Mouse (Mus musculus) myocyte (in vitro differentiated cells): ENCODE results near the gene Gucy2g. TPM values are rescaled to one million over a fixed set of nuclear protein-coding genes. Genes with fewer than 3 reads are reported as not detected.

Source experiments
- H3K27me3 ChIP-seq: one replicate; pipeline ENCODE4 v1.6.1; 2011; ENCODE audit not compliant: control insufficient read depth, insufficient read depth, insufficient read length
- H3K36me3 ChIP-seq: one replicate; pipeline ENCODE4 v1.6.1; 2011; ENCODE audit not compliant: control insufficient read depth, insufficient read depth
- H3K4me2 ChIP-seq: one replicate; pipeline ENCODE4 v1.6.1; 2011; ENCODE audit warnings: low read depth, control low read depth
- H3K4me3 ChIP-seq: one replicate; pipeline ENCODE4 v1.5.1; 2011; ENCODE audit warnings: mild to moderate bottlenecking, control low read depth, moderate library complexity
- H3K79me2 ChIP-seq: one replicate; pipeline ENCODE4 v1.6.1; 2011; ENCODE audit not compliant: control insufficient read depth, insufficient read depth
- H3ac ChIP-seq: one replicate; pipeline ENCODE4 v1.6.1; 2011; ENCODE audit not compliant: control insufficient read depth, insufficient read length
- CEBPB ChIP-seq: IDR thresholded peaks from 2 replicates; pipeline ENCODE4 v1.6.1; 2011; ENCODE audit warnings: mild to moderate bottlenecking, moderate library complexity; ENCODE audit not compliant: poor library complexity, insufficient read depth, severe bottlenecking
- E2F4 ChIP-seq: IDR thresholded peaks from one replicate; pipeline ENCODE4 v1.6.1; 2011; ENCODE audit warnings: mild to moderate bottlenecking, control low read depth, moderate library complexity; ENCODE audit not compliant: insufficient read depth
- MAX ChIP-seq: IDR thresholded peaks from one replicate; pipeline ENCODE4 v1.6.1; 2011; ENCODE audit warnings: low read depth, mild to moderate bottlenecking, control low read depth
- MYOD1 ChIP-seq, 3 experiments: IDR thresholded peaks; one replicate each; pipeline ENCODE4 v1.6.1; 2011; ENCODE audit warnings: control low read depth in 2 of 3, low read depth in 2 of 3, mild to moderate bottlenecking in 2 of 3, moderate library complexity in 1 of 3; ENCODE audit not compliant: insufficient read length in 2 of 3, control insufficient read depth in 1 of 3
- MYOG ChIP-seq, 3 experiments: IDR thresholded peaks; one replicate each; pipeline ENCODE4 v1.6.1; 2011; ENCODE audit warnings: control low read depth in 2 of 3, low read depth in 2 of 3, mild to moderate bottlenecking in 2 of 3; ENCODE audit not compliant: insufficient read length in 2 of 3, control insufficient read depth in 1 of 3, insufficient read depth in 1 of 3
- POLR2A ChIP-seq: IDR thresholded peaks from one replicate; pipeline ENCODE4 v1.6.1; 2011; ENCODE audit warnings: low read depth, mild to moderate bottlenecking, control low read depth, moderate library complexity; ENCODE audit not compliant: insufficient read length
- POLR2AphosphoS2 ChIP-seq: IDR thresholded peaks from one replicate; pipeline ENCODE4 v1.6.1; 2011; ENCODE audit warnings: low read depth, control low read depth; ENCODE audit not compliant: insufficient read length
- REST ChIP-seq: IDR thresholded peaks from one replicate; pipeline ENCODE4 v1.6.1; 2011; ENCODE audit warnings: mild to moderate bottlenecking, control low read depth, moderate library complexity; ENCODE audit not compliant: insufficient read depth, insufficient read length
- SRF ChIP-seq: IDR thresholded peaks from one replicate; pipeline ENCODE4 v1.6.1; 2011; ENCODE audit warnings: low read depth; ENCODE audit not compliant: control insufficient read depth, insufficient read length
- TCF12 ChIP-seq: IDR thresholded peaks from one replicate; pipeline ENCODE4 v1.6.1; 2011; ENCODE audit warnings: mild to moderate bottlenecking, control low read depth; ENCODE audit not compliant: poor library complexity, insufficient read depth, severe bottlenecking
- TCF3 ChIP-seq: IDR thresholded peaks from one replicate; pipeline ENCODE4 v1.6.1; 2011; ENCODE audit warnings: low read depth, control low read depth; ENCODE audit not compliant: insufficient read length
- USF1 ChIP-seq: IDR thresholded peaks from one replicate; pipeline ENCODE4 v1.6.1; 2011; ENCODE audit warnings: low read depth, mild to moderate bottlenecking, control low read depth, moderate library complexity
- polyA plus RNA-seq: library from polyadenylated mRNA; unstranded; fragments of >200 nt; fragmentation: generic; extraction: Trizol; gene quantifications from one replicate; pipeline ENCODE4 v1.2.1, GENCODE M21; 2012; ENCODE audit warnings: missing spikeins

Gucy2g gene
- polyA plus RNA-seq, 1 experiment: 0.05 TPM

DNA sequence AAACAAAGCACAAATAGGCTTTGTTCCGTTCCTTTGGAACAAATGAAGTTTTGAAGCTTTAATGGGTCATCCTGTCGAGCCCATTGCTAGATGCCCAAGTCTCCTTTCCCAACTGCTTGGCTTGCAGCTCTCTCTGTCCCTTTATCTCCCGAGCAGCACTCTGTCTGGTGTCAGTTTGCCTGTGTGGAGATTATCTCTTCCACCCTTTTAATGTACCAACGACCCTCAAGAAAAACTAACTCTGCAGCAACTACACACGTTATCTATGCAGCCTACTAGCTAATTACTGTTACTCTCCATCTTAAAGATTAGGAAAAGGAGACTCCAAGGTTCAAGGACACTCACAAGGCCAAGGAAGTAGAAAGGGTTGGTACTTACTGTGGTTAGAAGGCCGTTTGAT, 32.3 kb upstream of the Gucy2g start:
- H3K4me3 ChIP-seq: no peak overlapping the region
- no peaks in the 10 kb centered on the region for H3K27me3 ChIP-seq
- no peaks in the 10 kb centered on the region for H3K79me2 ChIP-seq
- H3K36me3 ChIP-seq: no peaks in the 10 kb centered on the region
- TF ChIP-seq SRF (no peak), REST (no peak), CEBPB (no peak), MAX (no peak), POLR2AphosphoS2 (no peak), USF1 (no peak), MYOD1 (IDR thresholded peaks at IDR 0.05; ENCODE audit: control insufficient read depth in 1 of 3, insufficient read length in 2 of 3, low read depth in 2 of 3) (no peak), E2F4 (no peak), TCF3 (no peak), TCF12 (no peak), POLR2A (no peak), MYOG (IDR thresholded peaks at IDR 0.05; ENCODE audit: control insufficient read depth in 1 of 3, insufficient read depth in 1 of 3, insufficient read length in 2 of 3, low read depth in 2 of 3) (no peak)
- H3K4me2 ChIP-seq: no peak overlapping the region
- no peak overlapping the region for H3ac ChIP-seq

DNA sequence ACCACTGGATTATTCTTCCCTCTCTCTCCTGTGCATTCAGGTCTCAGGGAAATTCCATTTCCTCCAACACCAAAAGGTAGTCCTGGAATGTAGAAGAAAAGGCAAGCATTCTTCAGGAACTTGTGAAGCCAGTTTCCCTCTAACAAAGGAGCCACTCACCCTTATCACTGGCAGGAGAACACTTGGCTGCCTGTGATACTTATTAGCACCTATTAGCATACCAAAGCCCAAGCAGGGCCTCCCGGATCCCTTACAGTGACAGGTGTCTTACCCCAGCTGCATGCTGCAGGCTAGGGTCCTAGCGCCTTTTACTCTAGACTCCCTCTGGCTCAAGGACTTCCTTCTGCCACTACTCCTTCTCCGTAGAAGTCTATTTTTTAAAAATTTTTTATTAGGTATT, 30.4 kb upstream of the Gucy2g start:
- Histone ChIP-seq H3K4me2 (no peak overlapping the region), H3K27me3 (no peaks in the 10 kb centered on the region), H3K36me3 (no peaks in the 10 kb centered on the region), H3K79me2 (no peaks in the 10 kb centered on the region), H3K4me3 (no peak overlapping the region), H3ac (no peak overlapping the region)
- no peak for TF ChIP-seq CEBPB

DNA sequence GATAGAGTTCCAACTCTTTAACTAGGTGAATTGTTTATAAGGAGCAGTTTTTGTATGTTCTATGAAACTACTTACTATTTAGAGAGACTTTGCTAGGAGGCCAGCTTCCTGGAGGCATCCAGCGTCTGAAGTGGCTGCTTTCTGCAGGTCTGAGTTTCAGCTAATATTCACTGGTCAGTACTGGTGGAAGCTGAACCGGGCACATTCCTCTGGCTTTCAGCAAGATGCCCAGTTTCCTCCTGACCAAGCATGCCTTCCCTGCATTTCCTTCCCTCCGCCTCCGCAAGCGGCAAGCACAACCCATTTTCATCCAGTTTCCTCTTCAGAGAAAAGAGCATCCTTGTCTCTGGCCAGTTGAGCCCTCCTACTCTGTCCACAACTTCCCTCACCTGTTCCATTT, 28.0 kb upstream of the Gucy2g start:
- Histone ChIP-seq H3K4me3 (no peak overlapping the region), H3K4me2 (no peak overlapping the region), H3K79me2 (no peaks in the 10 kb centered on the region), H3K36me3 (no peaks in the 10 kb centered on the region), H3ac (no peak overlapping the region), H3K27me3 (no peaks in the 10 kb centered on the region)
- no peak for TF ChIP-seq REST
- TF ChIP-seq MYOG (IDR thresholded peaks at IDR 0.05; ENCODE audit: control insufficient read depth in 1 of 3, insufficient read depth in 1 of 3, insufficient read length in 2 of 3, low read depth in 2 of 3): no peak
- TF ChIP-seq TCF3: no peak
- TF ChIP-seq POLR2A: no peak
- TF ChIP-seq CEBPB: no peak
- no peak for TF ChIP-seq USF1
- TF ChIP-seq MYOD1 (IDR thresholded peaks at IDR 0.05; ENCODE audit: control insufficient read depth in 1 of 3, insufficient read length in 2 of 3, low read depth in 2 of 3): no peak
- TF ChIP-seq POLR2AphosphoS2: no peak
- no peak for TF ChIP-seq TCF12
- no peak for TF ChIP-seq E2F4
- TF ChIP-seq MAX: no peak
- TF ChIP-seq SRF: no peak

DNA sequence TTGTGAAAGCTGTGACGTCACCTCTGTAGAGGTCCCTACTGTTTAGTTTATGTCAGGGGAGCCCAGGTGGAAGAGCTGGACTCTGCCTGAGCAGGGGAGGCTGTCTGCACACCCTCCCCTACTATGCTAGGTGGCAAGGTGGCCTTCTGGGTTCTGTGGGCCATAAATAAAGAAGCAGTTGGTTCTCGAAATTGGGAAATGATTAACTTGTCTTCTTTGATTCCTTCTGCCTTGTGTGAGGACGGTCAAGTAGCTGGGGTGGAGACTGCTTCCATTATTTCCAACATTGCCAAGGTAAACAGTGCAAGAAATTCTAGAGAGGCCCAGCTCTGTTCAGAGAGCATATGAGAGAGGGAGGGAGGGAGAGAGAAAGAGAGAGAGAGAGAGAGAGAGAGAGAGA, 27.1 kb upstream of the Gucy2g start:
- H3K79me2 ChIP-seq: no peaks in the 10 kb centered on the region
- no peak overlapping the region for H3ac ChIP-seq
- no peaks in the 10 kb centered on the region for H3K36me3 ChIP-seq
- TF ChIP-seq MYOD1 (IDR thresholded peaks at IDR 0.05; ENCODE audit: control insufficient read depth in 1 of 3, insufficient read length in 2 of 3, low read depth in 2 of 3): no peak
- TF ChIP-seq POLR2AphosphoS2: no peak
- no peak for TF ChIP-seq TCF3
- TF ChIP-seq CEBPB: no peak
- TF ChIP-seq E2F4: no peak
- TF ChIP-seq SRF: no peak
- no peak for TF ChIP-seq TCF12
- no peak for TF ChIP-seq REST
- no peak for TF ChIP-seq USF1
- no peak for TF ChIP-seq MAX
- TF ChIP-seq MYOG (IDR thresholded peaks at IDR 0.05; ENCODE audit: control insufficient read depth in 1 of 3, insufficient read depth in 1 of 3, insufficient read length in 2 of 3, low read depth in 2 of 3): no peak
- TF ChIP-seq POLR2A: no peak
- H3K4me2 ChIP-seq: no peak overlapping the region
- H3K27me3 ChIP-seq: no peaks in the 10 kb centered on the region
- no peak overlapping the region for H3K4me3 ChIP-seq

DNA sequence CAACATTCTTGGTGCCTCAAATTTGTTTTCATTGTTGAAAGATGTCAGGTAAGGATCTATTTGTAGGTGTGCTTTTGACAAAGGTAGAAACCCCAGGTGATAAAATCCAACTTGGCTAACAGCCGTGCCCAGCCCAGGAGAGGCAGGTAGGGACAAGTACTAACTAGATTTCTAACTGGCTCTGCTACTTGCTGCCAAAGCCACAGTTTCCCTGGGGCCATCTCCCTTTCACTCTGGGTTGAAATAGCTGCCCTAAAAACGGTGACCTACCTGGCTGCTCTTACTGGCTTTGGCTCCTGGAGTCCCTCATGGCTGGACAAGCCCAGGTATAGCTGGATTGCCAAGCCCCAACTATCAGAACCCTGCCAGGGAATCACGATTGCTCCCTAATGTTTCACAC, 25.8 kb upstream of the Gucy2g start:
- Histone ChIP-seq H3K79me2 (no peaks in the 10 kb centered on the region), H3K27me3 (no peaks in the 10 kb centered on the region), H3K4me3 (no peak overlapping the region), H3K36me3 (no peaks in the 10 kb centered on the region), H3K4me2 (no peak overlapping the region), H3ac (no peak overlapping the region)
- no peak for TF ChIP-seq MYOD1 (IDR thresholded peaks at IDR 0.05; ENCODE audit: control insufficient read depth in 1 of 3, insufficient read length in 2 of 3, low read depth in 2 of 3)
- TF ChIP-seq E2F4: no peak
- TF ChIP-seq REST: no peak
- TF ChIP-seq SRF: no peak
- no peak for TF ChIP-seq TCF3
- no peak for TF ChIP-seq MYOG (IDR thresholded peaks at IDR 0.05; ENCODE audit: control insufficient read depth in 1 of 3, insufficient read depth in 1 of 3, insufficient read length in 2 of 3, low read depth in 2 of 3)
